Mouse (Mus musculus) heart, embryonic 14.5 days (tissue): ENCODE measurements at regions not wholly inside any gene's neighbourhood (a gene's known extent, or its start where the extent isn't known, plus 50 kb on each side); places are given as distances from the start of the nearest gene placed in this dataset.

Experiments used
- ATAC-seq: fragments of 200-750 bp; cut with Nextera tagmentation; 2 replicates; pipeline ENCODE4 v1.8.0; 2017; ENCODE audit warnings: low read depth, moderate TSS enrichment; ENCODE audit not compliant: insufficient number of reproducible peaks, insufficient read depth, low FRiP score
- H3K27ac ChIP-seq, 2 experiments: fragments of 200-500 bp in 1 of 2; fragments of 300-500 bp in 1 of 2; sonication (generic) in 1 of 2; replicated peaks in 1 of 2; 2 replicates each; pipeline ENCODE4 v1.5.1; 2012 to 2014; ENCODE audit warnings: low read depth in 2 of 2, low read length in 2 of 2, control low read depth in 1 of 2, mild to moderate bottlenecking in 1 of 2, mixed read lengths in 1 of 2; ENCODE audit not compliant: control insufficient read depth in 1 of 2, insufficient read depth in 1 of 2
- H3K27me3 ChIP-seq: fragments of 300-500 bp; sonication (generic); 2 replicates; pipeline ENCODE4 v1.6.1; 2014; ENCODE audit warnings: mild to moderate bottlenecking, low read length, control low read depth; ENCODE audit not compliant: control insufficient read depth, insufficient read depth
- H3K36me3 ChIP-seq: fragments of 300-500 bp; sonication (generic); 2 replicates; pipeline ENCODE4 v1.6.1; 2014; ENCODE audit warnings: mild to moderate bottlenecking, control low read depth, low read length, mixed read lengths; ENCODE audit not compliant: control insufficient read depth, insufficient read depth
- H3K4me1 ChIP-seq, 2 experiments: fragments of 200-500 bp in 1 of 2; fragments of 300-500 bp in 1 of 2; sonication (generic) in 1 of 2; 2 replicates each; pipeline ENCODE4 v1.6.1; 2012 to 2014; ENCODE audit warnings: low read length in 2 of 2, control low read depth in 1 of 2, mixed read lengths in 1 of 2; ENCODE audit not compliant: control insufficient read depth in 2 of 2, insufficient read depth in 2 of 2
- H3K4me2 ChIP-seq: fragments of 300-500 bp; sonication (generic); 2 replicates; pipeline ENCODE4 v1.6.1; 2014; ENCODE audit warnings: mild to moderate bottlenecking, low read length
- H3K4me3 ChIP-seq, 2 experiments: fragments of 200-500 bp in 1 of 2; fragments of 300-500 bp in 1 of 2; sonication (generic) in 1 of 2; 2 replicates each; pipeline ENCODE4 v1.5.1; 2012 to 2014; ENCODE audit warnings: low read length in 2 of 2, mild to moderate bottlenecking in 2 of 2, control low read depth in 1 of 2, low read depth in 1 of 2, moderate library complexity in 1 of 2; ENCODE audit not compliant: control insufficient read depth in 1 of 2, insufficient read depth in 1 of 2
- H3K9ac ChIP-seq: fragments of 300-500 bp; sonication (generic); 2 replicates; pipeline ENCODE4 v1.6.1; 2014; ENCODE audit warnings: mild to moderate bottlenecking, low read length
- H3K9me3 ChIP-seq: fragments of 300-500 bp; sonication (generic); 2 replicates; pipeline ENCODE4 v1.6.1; 2016; ENCODE audit warnings: low read length, control low read depth; ENCODE audit not compliant: control insufficient read depth
- WGBS: fragments of 180-500 bp; shearing (Covaris S2); extraction: QIAGEN DNeasy Blood & Tissue Kit; methylation state at CpG from one replicate; pipeline ENCODE4 v1.1.7; 2014; 5-methylcytosine and 5-hydroxymethylcytosine counted together

DNA sequence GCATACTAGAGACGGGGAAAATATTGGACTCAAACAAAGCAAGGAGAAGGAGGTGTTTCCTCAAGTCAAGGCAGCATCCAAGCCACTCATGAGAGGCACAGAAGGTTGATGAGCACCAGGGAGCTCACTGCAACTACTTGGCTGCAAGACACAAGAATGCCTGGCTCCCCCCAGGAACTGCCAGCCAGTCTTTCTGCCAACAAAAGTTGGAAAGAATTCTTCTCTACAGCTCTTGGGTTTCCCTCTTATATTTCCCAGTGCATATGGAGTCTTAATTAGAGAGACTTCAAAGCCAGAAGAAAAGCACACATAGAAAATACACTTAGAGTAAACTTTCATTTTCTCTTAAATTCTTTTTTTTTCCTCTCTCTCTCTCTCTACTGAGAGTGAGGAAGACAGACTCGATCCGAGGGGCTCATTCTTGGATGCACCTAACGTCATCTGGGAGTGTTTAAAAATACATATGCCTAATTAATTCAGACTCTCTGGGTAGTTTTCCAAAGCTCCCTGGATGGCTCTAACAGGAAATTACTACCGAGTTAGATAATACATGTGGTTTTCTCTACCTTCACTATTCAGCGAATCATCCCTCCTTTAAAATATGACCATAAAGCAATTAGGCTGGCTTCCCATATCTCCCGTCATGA is 222.7 kb downstream of the Fam84b start:
- no peak overlapping the region for H3K9ac ChIP-seq
- no peak for ATAC-seq
- no peaks in the 10 kb centered on the region for H3K27me3 ChIP-seq
- no peak overlapping the region for H3K4me2 ChIP-seq
- H3K4me1 ChIP-seq = no peaks in the 10 kb centered on the region
- no peaks in the 10 kb centered on the region for H3K9me3 ChIP-seq
- H3K36me3 ChIP-seq = no peaks in the 10 kb centered on the region
- no peak overlapping the region for H3K27ac ChIP-seq
- H3K4me3 ChIP-seq = no peak overlapping the region
- 75% methylated on average over 7 of the region's 7 CpGs for WGBS

DNA sequence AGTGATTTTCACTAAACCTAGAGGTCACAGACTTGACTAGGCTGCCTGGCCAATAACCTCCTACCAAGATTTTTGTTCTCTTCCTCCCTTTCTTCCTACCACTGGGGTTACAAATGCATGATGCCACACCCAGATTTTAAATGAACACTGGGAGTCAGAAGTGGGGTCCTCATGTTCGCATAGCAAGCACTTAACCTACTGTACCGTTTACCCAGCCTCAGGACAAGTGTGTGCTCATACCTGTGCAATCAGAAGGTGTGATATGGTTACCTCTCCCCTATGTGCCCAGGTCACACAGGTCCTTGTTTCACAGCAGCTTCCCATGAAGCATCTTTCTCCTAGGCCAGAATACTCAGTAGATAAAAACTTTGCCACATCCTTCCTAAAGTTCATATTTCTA is 234.8 kb downstream of the Fam84b start:
- Histone ChIP-seq H3K36me3 (no peaks in the 10 kb centered on the region), H3K4me3 (no peak overlapping the region), H3K9me3 (no peaks in the 10 kb centered on the region), H3K4me2 (no peak overlapping the region), H3K4me1 (no peaks in the 10 kb centered on the region), H3K9ac (no peak overlapping the region), H3K27me3 (no peaks in the 10 kb centered on the region), H3K27ac (no peak overlapping the region)
- 72% methylated on average over 2 of the region's 2 CpGs for WGBS
- no peak for ATAC-seq

DNA sequence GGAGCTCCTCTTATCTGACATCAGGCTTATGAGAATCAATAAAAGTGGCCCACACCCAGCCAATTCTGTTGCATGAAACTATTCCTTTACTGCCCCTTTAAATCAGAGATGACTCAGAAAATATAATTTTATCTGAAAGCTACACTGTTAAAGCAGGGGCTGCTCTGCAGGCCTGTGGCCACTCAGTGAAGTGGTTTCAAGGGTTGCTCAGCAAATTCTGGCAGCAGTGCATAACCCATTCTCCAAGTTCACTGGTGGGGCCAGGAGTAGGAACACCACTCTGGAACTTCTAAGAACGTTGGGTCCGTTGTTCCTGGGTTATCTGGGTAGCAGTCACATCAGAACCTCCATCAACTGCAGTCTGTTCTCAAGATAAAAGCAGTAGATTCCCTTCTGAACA is 236.2 kb downstream of the Fam84b start:
- Histone ChIP-seq H3K9ac (no peak overlapping the region), H3K4me1 (no peaks in the 10 kb centered on the region), H3K36me3 (no peaks in the 10 kb centered on the region), H3K27ac (no peak overlapping the region), H3K4me2 (no peak overlapping the region), H3K9me3 (no peaks in the 10 kb centered on the region), H3K4me3 (no peak overlapping the region), H3K27me3 (no peaks in the 10 kb centered on the region)
- WGBS = 39% methylated on average over 2 of the region's 2 CpGs
- ATAC-seq = no peak

DNA sequence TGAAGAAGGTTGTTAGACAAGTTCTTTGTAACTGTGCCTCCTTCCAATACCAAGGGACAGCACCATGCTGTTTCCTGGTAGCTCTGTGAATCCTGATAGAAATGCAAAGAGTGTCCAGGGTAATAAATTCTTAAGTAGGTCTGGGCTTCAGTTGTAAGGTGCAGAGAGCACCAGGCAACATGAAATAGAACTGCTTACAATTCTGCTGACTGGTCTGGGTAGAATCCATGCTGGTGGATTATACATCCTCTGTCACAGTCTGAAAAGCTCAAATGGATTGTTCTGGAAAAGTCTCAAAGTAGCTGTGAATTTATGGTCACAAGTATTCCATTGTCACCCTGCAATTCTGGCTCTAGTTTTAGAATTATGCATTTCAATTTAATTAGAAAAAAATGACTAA is 251.7 kb downstream of the Fam84b start:
- ATAC-seq = no peak
- Histone ChIP-seq H3K9ac (no peak overlapping the region), H3K27ac (no peak overlapping the region), H3K4me2 (no peak overlapping the region), H3K4me1 (no peaks in the 10 kb centered on the region), H3K9me3 (no peaks in the 10 kb centered on the region), H3K27me3 (no peaks in the 10 kb centered on the region), H3K4me3 (no peak overlapping the region), H3K36me3 (no peaks in the 10 kb centered on the region)

DNA sequence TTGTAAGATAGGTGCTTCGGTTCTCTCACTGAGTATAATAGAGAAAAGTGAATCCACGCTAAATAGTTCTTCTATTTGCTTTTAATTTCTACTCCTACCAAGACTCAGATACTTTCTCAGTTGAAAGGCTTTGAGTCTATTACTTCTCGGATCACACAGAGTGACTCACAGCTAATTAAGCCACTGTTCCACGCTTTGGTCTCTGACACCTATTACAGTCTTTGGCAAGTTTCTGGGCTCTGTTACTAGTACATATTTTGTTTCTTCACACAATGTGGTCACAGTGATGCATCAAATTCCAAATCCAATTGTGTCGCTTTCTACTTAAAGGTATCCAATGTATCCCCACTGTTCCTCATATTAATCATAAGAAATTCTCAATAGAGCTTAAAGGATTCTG is 276.5 kb downstream of the Fam84b start:
- Histone ChIP-seq H3K4me1 (no peaks in the 10 kb centered on the region), H3K9ac (no peak overlapping the region), H3K9me3 (no peaks in the 10 kb centered on the region), H3K4me3 (no peak overlapping the region), H3K27me3 (no peaks in the 10 kb centered on the region), H3K36me3 (no peaks in the 10 kb centered on the region), H3K27ac (no peak overlapping the region), H3K4me2 (no peak overlapping the region)
- no peak for ATAC-seq
- WGBS = 76% methylated on average over 5 of the region's 5 CpGs

DNA sequence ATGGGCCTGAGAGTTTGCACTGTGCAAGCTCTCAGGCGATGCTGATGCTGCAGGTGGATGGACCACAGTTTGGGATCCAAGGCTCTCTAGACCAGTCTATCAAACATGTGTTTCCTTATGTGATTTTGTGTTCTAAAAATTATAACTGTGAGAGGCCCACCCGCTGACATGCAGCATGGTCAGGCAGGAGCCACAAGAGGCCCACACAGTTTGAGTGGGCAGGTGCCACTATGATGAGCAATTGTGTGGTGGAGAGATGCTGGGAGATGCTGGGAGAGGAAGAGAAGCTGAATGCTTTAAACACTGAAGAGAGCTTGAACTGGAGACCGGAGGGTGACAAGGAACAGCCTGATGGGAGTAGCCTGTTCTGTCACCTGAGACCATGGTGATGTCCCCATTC is 287.3 kb downstream of the Fam84b start:
- H3K27ac ChIP-seq = no peak overlapping the region
- WGBS = 93% methylated on average over 3 of the region's 3 CpGs
- no peak overlapping the region for H3K4me2 ChIP-seq
- H3K27me3 ChIP-seq = no peaks in the 10 kb centered on the region
- no peaks in the 10 kb centered on the region for H3K36me3 ChIP-seq
- no peaks in the 10 kb centered on the region for H3K4me1 ChIP-seq
- no peak overlapping the region for H3K4me3 ChIP-seq
- ATAC-seq = no peak
- H3K9me3 ChIP-seq = no peaks in the 10 kb centered on the region
- no peak overlapping the region for H3K9ac ChIP-seq

DNA sequence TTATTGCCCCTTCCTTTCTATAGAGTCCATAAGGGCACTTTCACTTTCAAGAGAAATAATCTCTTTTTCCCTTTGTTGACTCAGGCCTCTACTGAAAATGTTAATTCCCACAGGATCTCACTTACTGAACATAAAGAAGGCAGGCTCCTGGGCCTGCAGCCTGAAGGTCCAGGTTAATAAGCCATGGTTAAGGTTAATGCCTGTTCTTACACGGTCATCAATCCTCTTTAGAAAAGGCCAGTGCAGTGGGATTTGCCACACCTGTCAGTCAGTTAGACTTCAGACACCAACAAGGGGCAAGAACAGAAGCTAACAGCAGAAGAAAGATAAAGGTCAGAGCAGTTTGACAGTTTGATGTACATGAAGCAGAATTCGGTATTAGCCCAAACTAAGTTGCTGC is 288.6 kb downstream of the Fam84b start:
- Histone ChIP-seq H3K4me2 (no peak overlapping the region), H3K27me3 (no peaks in the 10 kb centered on the region), H3K27ac (no peak overlapping the region), H3K4me3 (no peak overlapping the region), H3K36me3 (no peaks in the 10 kb centered on the region), H3K4me1 (no peaks in the 10 kb centered on the region), H3K9ac (no peak overlapping the region), H3K9me3 (no peaks in the 10 kb centered on the region)
- ATAC-seq = no peak
- 56% methylated on average over 2 of the region's 2 CpGs for WGBS

DNA sequence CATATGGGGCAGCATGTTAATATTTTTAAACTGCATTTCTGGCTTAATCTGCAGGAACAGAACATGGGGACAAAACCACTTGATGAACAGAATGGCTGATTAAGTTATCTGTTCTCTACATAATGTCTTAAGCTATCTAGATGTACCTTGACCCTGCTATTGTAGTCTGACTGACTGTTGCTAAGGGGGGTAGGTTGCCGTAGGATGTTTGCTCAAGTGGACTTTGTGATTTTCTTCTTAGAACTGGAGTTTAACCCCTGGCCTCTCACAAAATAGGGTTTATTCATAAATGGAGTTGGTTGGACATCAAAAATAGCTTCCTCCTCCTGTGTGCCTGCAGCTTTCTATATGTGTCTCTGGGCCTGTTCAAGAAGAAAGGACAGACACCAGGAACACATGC is 292.9 kb downstream of the Fam84b start:
- H3K9ac ChIP-seq = no peak overlapping the region
- H3K4me2 ChIP-seq = no peak overlapping the region
- H3K4me3 ChIP-seq = no peak overlapping the region
- no peak overlapping the region for H3K27ac ChIP-seq
- WGBS = 84% methylated on average over 1 of the region's 1 CpGs
- H3K9me3 ChIP-seq = no peaks in the 10 kb centered on the region
- no peak for ATAC-seq
- H3K36me3 ChIP-seq = no peaks in the 10 kb centered on the region
- no peaks in the 10 kb centered on the region for H3K4me1 ChIP-seq
- H3K27me3 ChIP-seq = no peaks in the 10 kb centered on the region
